Mouse (Mus musculus) liver, postnatal 0 days (tissue): ENCODE results near the gene Cdc73.

Experiments used
- CTCF ChIP-seq: sonication (generic); IDR thresholded peaks from 2 replicates; pipeline ENCODE4 v1.5.1; 2016; ENCODE audit warnings: antibody characterized with exemption, low read depth
- EP300 ChIP-seq: IDR thresholded peaks from 2 replicates; pipeline ENCODE4 v1.6.1; 2016; ENCODE audit warnings: antibody characterized with exemption, low read depth, mild to moderate bottlenecking

DNA sequence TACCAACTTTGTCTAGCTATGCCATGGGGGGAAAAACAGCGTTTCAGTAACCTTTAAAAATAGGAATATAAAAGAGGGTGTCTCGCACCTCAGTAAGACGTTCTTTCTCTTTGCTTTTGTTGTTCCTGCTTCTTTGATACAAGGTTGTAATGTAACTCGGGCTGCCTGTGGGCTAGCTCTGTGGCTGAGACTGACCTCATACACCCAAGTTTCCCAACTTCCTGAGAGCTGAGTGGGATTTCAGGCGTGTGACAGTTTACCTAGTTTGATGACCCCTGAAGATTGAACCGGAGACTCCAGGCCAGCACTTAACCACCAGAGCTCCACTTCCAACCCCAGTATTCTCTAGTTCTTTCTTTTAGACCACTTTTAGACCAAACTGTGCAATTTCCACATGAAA is 5.7 kb upstream of the Cdc73 start:
- TF ChIP-seq CTCF = no peak
- no peak for TF ChIP-seq EP300
